In genomic region chr2:117685836-117686453, GRCm38 (mm10) we compare ENCODE assay signal across 11 mouse cellular contexts.
DNase-seq lines count a peak whose midpoint lies in the region; ATAC-seq and TF ChIP-seq lines count a peak whose summit lies in the region.
"Had no signal": no experiment of that assay in that cellular context is flagged by ENCODE, and none has a peak within 500 bp of the region (broad histone marks: within the 10 kb centered on the region; RNA-seq: fewer than 3 reads in every experiment).

No protein-coding gene starts in this region.

- no peak for TF ChIP-seq POLR2A in brain, embryonic 14.5 days (IDR thresholded peaks at IDR 0.05; ENCODE audit: borderline replicate concordance, extremely low read depth, insufficient read depth, insufficient read length, poor library complexity, severe bottlenecking)
- no peak for TF ChIP-seq POLR2A in cerebellum, adult 2 months (IDR thresholded peaks at IDR 0.05; ENCODE audit: borderline replicate concordance, insufficient read depth, low read length)

- no peaks in the 10 kb centered on the region for H3K36me3 ChIP-seq in midbrain, embryonic 15.5 days (replicated peaks)
- H3K36me3 ChIP-seq: forebrain, embryonic 15.5 days had no signal

- H3K9ac ChIP-seq in midbrain, embryonic 15.5 days = no peak overlapping the region
- H3K9ac ChIP-seq: forebrain, embryonic 15.5 days had no signal

- peak; percentile 31 for DNase-seq in layer of hippocampus, adult 11-12 months (ENCODE audit: low spot score)
- DNase-seq in layer of hippocampus, postnatal 25 days (ENCODE audit: extremely low spot score in 1 of 2, low spot score in 1 of 2) = no peak
- DNase-seq in brain, embryonic 14.5 days (ENCODE audit: low read depth) = peak; percentile 46
- DNase-seq in cerebellum, adult 2 months = peak; percentile 17 to 34
- peak; percentile 40 for DNase-seq in left cerebral cortex, postnatal 4 days
- DNase-seq in adrenal gland, postnatal 10 days = no peak
- DNase-seq in gastrocnemius, adult 8-10 months (ENCODE audit: low spot score in 2 of 2) = no peak
- DNase-seq: adrenal gland, adult 8-10 months; spleen, adult 18-20 months had no signal

- no peaks in the 10 kb centered on the region for H3K27me3 ChIP-seq in cerebellum, adult 2 months (ENCODE audit: control insufficient read depth, insufficient read depth, low read length)
- H3K27me3 ChIP-seq in midbrain, embryonic 15.5 days (replicated peaks) = no peaks in the 10 kb centered on the region
- H3K27me3 ChIP-seq: forebrain, embryonic 15.5 days had no signal

- no peak overlapping the region for H3K4me2 ChIP-seq in midbrain, embryonic 15.5 days
- H3K4me2 ChIP-seq: forebrain, embryonic 15.5 days had no signal

- WGBS in cerebellum, adult 2 months = 43% methylated on average over 4 of the region's 4 CpGs
- 87% methylated on average over 4 of the region's 4 CpGs for WGBS in midbrain, embryonic 15.5 days

- no peaks in the 10 kb centered on the region for H3K9me3 ChIP-seq in midbrain, embryonic 15.5 days
- H3K9me3 ChIP-seq: forebrain, embryonic 15.5 days had no signal

- intact Hi-C loops in left cerebral cortex, postnatal 4 days (cut with DNase I) = no loop called here

- no peak for TF ChIP-seq CTCF in brain, embryonic 14.5 days (IDR thresholded peaks at IDR 0.05; ENCODE audit: borderline replicate concordance, extremely low read depth, insufficient read depth, insufficient read length)
- no peak for TF ChIP-seq CTCF in cerebellum, adult 2 months (IDR thresholded peaks at IDR 0.05; ENCODE audit: borderline replicate concordance, insufficient read depth, low read depth, low read length)

- ATAC-seq in midbrain, embryonic 15.5 days (replicated peaks) = no peak
- ATAC-seq: forebrain, embryonic 15.5 days had no signal

- no peak overlapping the region for H3K4me3 ChIP-seq in cerebellum, adult 2 months (replicated peaks; ENCODE audit: insufficient read depth, low read depth, low read length)
- H3K4me3 ChIP-seq in midbrain, embryonic 15.5 days = no peak overlapping the region
- H3K4me3 ChIP-seq: forebrain, embryonic 15.5 days had no signal

- H3K4me1 ChIP-seq in cerebellum, adult 2 months (ENCODE audit: control insufficient read depth, insufficient read depth, low read length) = no peaks in the 10 kb centered on the region
- H3K4me1 ChIP-seq in midbrain, embryonic 15.5 days = no peaks in the 10 kb centered on the region
- H3K4me1 ChIP-seq: forebrain, embryonic 15.5 days had no signal

- H3K27ac ChIP-seq in cerebellum, adult 2 months (ENCODE audit: insufficient read depth, low read length) = no peak overlapping the region
- no peak overlapping the region for H3K27ac ChIP-seq in midbrain, embryonic 15.5 days
- H3K27ac ChIP-seq: forebrain, embryonic 15.5 days had no signal

Comparison
In these comparisons a context has a peak if more than half of its experiments do, and no peak if none do; other contexts are left out.
1. DNase-seq: peak in layer of hippocampus, adult 11-12 months (single experiment), brain, embryonic 14.5 days (single experiment), cerebellum, adult 2 months (2 of 2) and left cerebral cortex, postnatal 4 days (single experiment); none in layer of hippocampus, postnatal 25 days (0 of 2), adrenal gland, postnatal 10 days (single experiment) and gastrocnemius, adult 8-10 months (0 of 2).